Mouse (Mus musculus) ES-Bruce4 (cell line): Measurements from ENCODE around the gene Itga4.

ENCODE experiments used
- EP300 ChIP-seq: IDR thresholded peaks from 2 replicates; pipeline ENCODE4 v1.6.1; 2011; ENCODE audit warnings: low read depth, low read length; ENCODE audit not compliant: insufficient read depth
- POLR2A ChIP-seq: IDR thresholded peaks from one replicate; pipeline ENCODE4 v1.8.1; 2011; ENCODE audit warnings: low read length; ENCODE audit not compliant: insufficient read depth

- TF ChIP-seq POLR2A: no peak
- TF ChIP-seq EP300: no peak
Observed at GRCm38 (mm10) chr2:79255192-79256000, at the start of gene Itga4.
